Mouse (Mus musculus): Measurements from ENCODE around the gene Ugt1a2. TPM values are rescaled to one million over a fixed set of nuclear protein-coding genes. Genes with fewer than 3 reads are reported as not detected.

The Ugt1a2 gene
- total and polyA plus RNA-seq, 2 experiments from 2014 or later = not detected

DNA sequence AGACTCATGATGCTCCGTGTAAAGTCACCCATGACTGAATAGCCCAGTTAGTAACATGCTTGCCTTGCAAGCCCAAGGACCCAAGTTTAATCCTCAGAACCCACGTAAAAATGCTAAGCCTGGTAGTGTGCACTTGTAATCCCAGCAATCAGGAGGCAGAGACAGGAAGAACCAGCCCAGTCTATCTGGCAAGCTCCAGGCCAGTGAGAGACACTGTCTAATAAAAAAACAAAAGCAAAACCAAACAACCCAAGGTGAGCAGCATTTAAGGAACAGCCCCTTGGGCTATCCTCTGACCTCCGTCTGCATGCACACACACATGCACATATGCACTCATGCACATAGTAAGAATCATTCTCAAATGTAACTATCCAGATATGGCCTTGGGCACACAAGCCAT is 29.2 kb downstream of the Ugt1a2 start:
- no peak for DNase-seq (ENCODE audit: low spot score)
- WGBS = 79% methylated on average over 3 of the region's 3 CpGs
- H3K4me2 ChIP-seq (ENCODE audit: low read depth, low read length) = no peak overlapping the region
- H3K36me3 ChIP-seq (ENCODE audit: insufficient read depth, low read length) = no peaks in the 10 kb centered on the region
- no peaks in the 10 kb centered on the region for H3K27me3 ChIP-seq (ENCODE audit: insufficient read depth, low read length)
- no peak overlapping the region for H3K27ac ChIP-seq
- H3K4me1 ChIP-seq (ENCODE audit: insufficient read depth, low read length) = no peaks in the 10 kb centered on the region
- no peak for ATAC-seq
- peaks cover 93% of the 10 kb centered on the region for H3K9me3 ChIP-seq (ENCODE audit: low read length)
- TF ChIP-seq CTCF (IDR thresholded peaks at IDR 0.05; ENCODE audit: low read depth) = no peak
- H3K9ac ChIP-seq (replicated peaks; ENCODE audit: low read length) = no peak overlapping the region
- H3K4me3 ChIP-seq (ENCODE audit: low read length) = no peak overlapping the region

GRCm38 (mm10) chr1:88229986-88230385 is 29.6 kb downstream of the Ugt1a2 start:
- H3K4me1 ChIP-seq (ENCODE audit: insufficient read depth, low read length) = no peaks in the 10 kb centered on the region
- H3K27me3 ChIP-seq (ENCODE audit: insufficient read depth, low read length) = no peaks in the 10 kb centered on the region
- 83% methylated on average over 5 of the region's 5 CpGs for WGBS
- H3K9me3 ChIP-seq (ENCODE audit: low read length) = peaks cover 97% of the 10 kb centered on the region
- ATAC-seq (no peak), DNase-seq (ENCODE audit: low spot score) (no peak)
- TF ChIP-seq CTCF (IDR thresholded peaks at IDR 0.05; ENCODE audit: low read depth) = no peak
- H3K4me3 ChIP-seq (ENCODE audit: low read length) = no peak overlapping the region
- H3K27ac ChIP-seq = no peak overlapping the region
- no peaks in the 10 kb centered on the region for H3K36me3 ChIP-seq (ENCODE audit: insufficient read depth, low read length)
- H3K4me2 ChIP-seq (ENCODE audit: low read depth, low read length) = no peak overlapping the region
- H3K9ac ChIP-seq (replicated peaks; ENCODE audit: low read length) = no peak overlapping the region

GRCm38 (mm10) chr1:88230421-88230820 is 30.0 kb downstream of the Ugt1a2 start:
- Histone ChIP-seq H3K27ac (no peak overlapping the region), H3K4me1 (ENCODE audit: insufficient read depth, low read length) (no peaks in the 10 kb centered on the region), H3K27me3 (ENCODE audit: insufficient read depth, low read length) (no peaks in the 10 kb centered on the region), H3K9ac (replicated peaks; ENCODE audit: low read length) (no peak overlapping the region), H3K4me2 (ENCODE audit: low read depth, low read length) (no peak overlapping the region), H3K9me3 (ENCODE audit: low read length) (peaks cover 99% of the 10 kb centered on the region), H3K36me3 (ENCODE audit: insufficient read depth, low read length) (no peaks in the 10 kb centered on the region), H3K4me3 (ENCODE audit: low read length) (no peak overlapping the region)
- DNase-seq (ENCODE audit: low spot score) = no peak
- no peak for ATAC-seq
- TF ChIP-seq CTCF (IDR thresholded peaks at IDR 0.05; ENCODE audit: low read depth) = no peak
- 73% methylated on average over 7 of the region's 7 CpGs for WGBS

GRCm38 (mm10) chr1:88230981-88231802 is 30.8 kb downstream of the Ugt1a2 start:
- peaks cover 99% of the 10 kb centered on the region for H3K9me3 ChIP-seq (ENCODE audit: low read length)
- H3K36me3 ChIP-seq (ENCODE audit: insufficient read depth, low read length) = no peaks in the 10 kb centered on the region
- H3K27me3 ChIP-seq (ENCODE audit: insufficient read depth, low read length) = no peaks in the 10 kb centered on the region
- no peak overlapping the region for H3K4me3 ChIP-seq (ENCODE audit: low read length)
- ATAC-seq = no peak
- H3K27ac ChIP-seq = no peak overlapping the region
- no peak for DNase-seq (ENCODE audit: low spot score)
- 77% methylated on average over 6 of the region's 6 CpGs for WGBS
- H3K4me1 ChIP-seq (ENCODE audit: insufficient read depth, low read length) = no peaks in the 10 kb centered on the region
- no peak overlapping the region for H3K9ac ChIP-seq (replicated peaks; ENCODE audit: low read length)
- TF ChIP-seq CTCF (IDR thresholded peaks at IDR 0.05; ENCODE audit: low read depth) = no peak
- H3K4me2 ChIP-seq (ENCODE audit: low read depth, low read length) = no peak overlapping the region

- H3K4me3 ChIP-seq (ENCODE audit: low read length) = no peak overlapping the region
- peaks cover 97% of the 10 kb centered on the region for H3K9me3 ChIP-seq (ENCODE audit: low read length)
- ATAC-seq (no peak), DNase-seq (ENCODE audit: low spot score) (no peak)
- no peak overlapping the region for H3K27ac ChIP-seq
- H3K36me3 ChIP-seq (ENCODE audit: insufficient read depth, low read length) = no peaks in the 10 kb centered on the region
- no peaks in the 10 kb centered on the region for H3K27me3 ChIP-seq (ENCODE audit: insufficient read depth, low read length)
- H3K9ac ChIP-seq (replicated peaks; ENCODE audit: low read length) = no peak overlapping the region
- no peaks in the 10 kb centered on the region for H3K4me1 ChIP-seq (ENCODE audit: insufficient read depth, low read length)
- WGBS = 66% methylated on average over 7 of the region's 7 CpGs
- no peak overlapping the region for H3K4me2 ChIP-seq (ENCODE audit: low read depth, low read length)
- no peak for TF ChIP-seq CTCF (IDR thresholded peaks at IDR 0.05; ENCODE audit: low read depth)
Measured at GRCm38 (mm10) chr1:88231803-88232499, 31.6 kb downstream of the Ugt1a2 start.

GRCm38 (mm10) chr1:88232664-88233380 is 32.4 kb downstream of the Ugt1a2 start:
- H3K27ac ChIP-seq = no peak overlapping the region
- H3K4me1 ChIP-seq (ENCODE audit: insufficient read depth, low read length) = no peaks in the 10 kb centered on the region
- H3K9ac ChIP-seq (replicated peaks; ENCODE audit: low read length) = no peak overlapping the region
- 56% methylated on average over 3 of the region's 3 CpGs for WGBS
- H3K27me3 ChIP-seq (ENCODE audit: insufficient read depth, low read length) = no peaks in the 10 kb centered on the region
- ATAC-seq (no peak), DNase-seq (ENCODE audit: low spot score) (no peak)
- no peak overlapping the region for H3K4me2 ChIP-seq (ENCODE audit: low read depth, low read length)
- H3K4me3 ChIP-seq (ENCODE audit: low read length) = no peak overlapping the region
- no peak for TF ChIP-seq CTCF (IDR thresholded peaks at IDR 0.05; ENCODE audit: low read depth)
- peaks cover 97% of the 10 kb centered on the region for H3K9me3 ChIP-seq (ENCODE audit: low read length)
- H3K36me3 ChIP-seq (ENCODE audit: insufficient read depth, low read length) = no peaks in the 10 kb centered on the region
